Mouse (Mus musculus): ENCODE data around the gene Aars2. TPM values are rescaled to one million over a fixed set of nuclear protein-coding genes. Genes with fewer than 3 reads are reported as not detected.

Aars2 gene
- total and polyA plus RNA-seq, 3 experiments = 12.4 to 23.1 (median 17.5) TPM

DNA sequence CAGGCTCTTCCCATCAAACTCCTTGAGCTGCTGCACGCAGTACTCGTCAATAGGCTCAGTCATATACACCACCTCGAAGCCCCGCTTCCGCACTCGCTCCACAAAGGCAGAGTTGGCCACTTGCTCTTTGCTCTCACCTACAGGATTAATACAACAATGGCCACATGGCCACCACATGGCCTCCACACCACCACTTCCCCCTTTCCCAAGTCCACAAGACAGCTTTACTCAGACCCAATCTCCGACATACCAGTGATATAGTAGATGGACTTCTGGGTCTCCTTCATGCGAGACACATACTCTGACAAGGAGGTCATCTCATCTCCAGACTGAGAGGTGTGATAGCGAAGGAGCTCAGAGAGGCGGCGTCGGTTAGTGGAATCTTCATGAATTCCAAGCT is 62.3 kb downstream of the Aars2 start:
- no peak for DNase-seq (ENCODE audit: extremely low read depth)
- Histone ChIP-seq H3K36me3 (replicated peaks in 1 of 2; ENCODE audit: control insufficient read depth in 1 of 2, insufficient read depth in 1 of 2, low read length in 1 of 2) (peaks cover 57 to 68% of the 10 kb centered on the region in 2 experiments), H3K9me3 (replicated peaks; ENCODE audit: low read length) (no peaks in the 10 kb centered on the region), H3K27me3 (replicated peaks) (no peaks in the 10 kb centered on the region), H3K4me3 (replicated peaks in 1 of 3; ENCODE audit: low read depth in 2 of 3, low read length in 2 of 3, poor library complexity in 1 of 3) (peak overlapping the region in 1 of 3 experiments; percentile 15), H3K4me1 (ENCODE audit: control insufficient read depth in 1 of 2, insufficient read depth in 2 of 2) (peaks cover 29 to 62% of the 10 kb centered on the region in 2 experiments), H3K79me2 (replicated peaks; ENCODE audit: control insufficient read depth, extremely low read depth, insufficient read depth, poor library complexity, severe bottlenecking) (peaks cover 63% of the 10 kb centered on the region), H3K27ac (ENCODE audit: insufficient read depth, low read depth) (0 out of 2 replicates have a peak overlapping the region, but pooled peaks have one; percentile 25), H3K9ac (ENCODE audit: insufficient read depth, low read depth) (no peak overlapping the region), H3K4me2 (ENCODE audit: insufficient read depth, low read depth, poor library complexity, severe bottlenecking) (peak overlapping the region; percentile 90; the same call in 1 of the 2 replicates)
- in situ Hi-C loops (cut with MboI; ENCODE audit: low pct_ligation_motif_present, low pct_unique_long_range_greater_than_20kb, low sequenced_read_pairs) = no loop called here
- TF ChIP-seq UBTF (IDR thresholded peaks at IDR 0.05; ENCODE audit: low read depth, low read length) (no peak), PAX5 (IDR thresholded peaks at IDR 0.05; ENCODE audit: low read length) (no peak), ZMIZ1 (IDR thresholded peaks at IDR 0.05; ENCODE audit: low read depth, low read length) (no peak; the same call in none of the 2 replicates), IRF4 (IDR thresholded peaks at IDR 0.05; ENCODE audit: low read depth, low read length) (no peak), NRF1 (IDR thresholded peaks at IDR 0.05; ENCODE audit: low read depth, low read length) (no peak), MYC (IDR thresholded peaks at IDR 0.05; ENCODE audit: low read depth, low read length) (peak; percentile 68), MXI1 (IDR thresholded peaks at IDR 0.05; ENCODE audit: low read depth, low read length) (peak; percentile 49; the same call in 1 of the 2 replicates), USF2 (conservative IDR thresholded peaks at IDR 0.05; ENCODE audit: low read depth, low read length) (0 out of 2 replicates have a peak, but pooled peaks have one; percentile 13)
- dilution Hi-C loops (cut with MboI; ENCODE audit: extremely low pct_ligation_motif_present, extremely low pct_unique_long_range_greater_than_20kb, low sequenced_read_pairs) = no loop called here

DNA sequence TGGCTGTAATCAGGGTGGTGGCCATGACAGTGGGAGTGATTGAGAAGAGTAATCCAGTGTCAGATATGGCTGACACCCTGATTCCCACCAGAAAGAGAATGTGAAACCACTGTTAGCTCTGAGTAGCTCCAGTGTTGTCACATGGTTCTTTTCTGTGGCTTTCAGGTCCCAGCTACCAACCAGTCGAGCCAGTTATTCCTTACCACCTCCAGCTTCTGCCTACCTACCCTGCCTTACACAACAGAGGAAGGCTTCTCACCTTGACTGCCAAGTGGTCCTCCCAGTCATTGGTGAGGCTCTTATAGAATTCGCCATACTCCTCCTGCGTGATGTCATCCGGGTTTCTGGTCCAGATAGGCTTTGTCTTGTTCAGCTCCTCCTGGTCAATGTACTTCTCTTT is 63.4 kb downstream of the Aars2 start:
- no peak for TF ChIP-seq ELF1 (IDR thresholded peaks at IDR 0.05; ENCODE audit: low read depth, low read length)
- peak; percentile 11; the same call in 1 of the 2 replicates for TF ChIP-seq ZMIZ1 (IDR thresholded peaks at IDR 0.05; ENCODE audit: low read depth, low read length)
- 0 out of 2 replicates have a peak, but pooled peaks have one; percentile 22 for TF ChIP-seq MAX (IDR thresholded peaks at IDR 0.05; ENCODE audit: low read length)
- peaks cover 60% of the 10 kb centered on the region for H3K79me2 ChIP-seq (replicated peaks; ENCODE audit: control insufficient read depth, extremely low read depth, insufficient read depth, poor library complexity, severe bottlenecking)
- H3K36me3 ChIP-seq (replicated peaks in 1 of 2; ENCODE audit: control insufficient read depth in 1 of 2, insufficient read depth in 1 of 2, low read length in 1 of 2) = peaks cover 57 to 68% of the 10 kb centered on the region in 2 experiments
- no peaks in the 10 kb centered on the region for H3K9me3 ChIP-seq (replicated peaks; ENCODE audit: low read length)
- dilution Hi-C loops (cut with MboI; ENCODE audit: extremely low pct_ligation_motif_present, extremely low pct_unique_long_range_greater_than_20kb, low sequenced_read_pairs) = no loop called here
- peak overlapping the region in 2 of 3 experiments; percentile 5 to 93 for H3K4me3 ChIP-seq (replicated peaks in 1 of 3; ENCODE audit: low read depth in 2 of 3, low read length in 2 of 3, poor library complexity in 1 of 3)
- peak overlapping the region; percentile 90; the same call in 1 of the 2 replicates for H3K4me2 ChIP-seq (ENCODE audit: insufficient read depth, low read depth, poor library complexity, severe bottlenecking)
- no peak for DNase-seq (ENCODE audit: extremely low read depth)
- H3K27me3 ChIP-seq (replicated peaks) = no peaks in the 10 kb centered on the region
- in situ Hi-C loops (cut with MboI; ENCODE audit: low pct_ligation_motif_present, low pct_unique_long_range_greater_than_20kb, low sequenced_read_pairs) = no loop called here
- H3K27ac ChIP-seq (ENCODE audit: insufficient read depth, low read depth) = peak overlapping the region; percentile 42
- peaks cover 33 to 70% of the 10 kb centered on the region in 2 experiments for H3K4me1 ChIP-seq (ENCODE audit: control insufficient read depth in 1 of 2, insufficient read depth in 2 of 2)
- peak overlapping the region; percentile 99; the same call in 1 of the 2 replicates for H3K9ac ChIP-seq (ENCODE audit: insufficient read depth, low read depth)

Other genes starting within 250 kb of the Aars2 start
- gene Cdc5l, start 73.1 kb upstream of the Aars2 start, total RNA-seq (2012; rRNA removed) = 45.2 and 52.6 TPM in 2 replicates
- 58.9 and 62.4 TPM in 2 replicates for gene Cdc5l, start 73.1 kb upstream of the Aars2 start, total RNA-seq (2014; rRNA removed)
- 66.3 and 69.6 TPM in 2 replicates for gene Cdc5l, start 73.1 kb upstream of the Aars2 start, polyA plus RNA-seq (2012; ENCODE audit: insufficient read length, low read depth)
- 1.0 and 2.5 TPM in 2 replicates for gene Spats1, start 31.4 kb upstream of the Aars2 start, total RNA-seq (2012; rRNA removed)
- gene Spats1, start 31.4 kb upstream of the Aars2 start, total RNA-seq (2014; rRNA removed) = 1.7 and 2.7 TPM in 2 replicates
- 1.9 and 2.5 TPM in 2 replicates for gene Spats1, start 31.4 kb upstream of the Aars2 start, polyA plus RNA-seq (2012; ENCODE audit: insufficient read length, low read depth)
- not detected in 2 replicates for gene Tcte1, start 16.6 kb downstream of the Aars2 start, total RNA-seq (2012; rRNA removed)
- not detected in 2 replicates for gene Tcte1, start 16.6 kb downstream of the Aars2 start, total RNA-seq (2014; rRNA removed)
- not detected in 2 replicates for gene Tcte1, start 16.6 kb downstream of the Aars2 start, polyA plus RNA-seq (2012; ENCODE audit: insufficient read length, low read depth)
- gene Tmem151b, start 42.8 kb downstream of the Aars2 start, total RNA-seq (2012; rRNA removed) = 0.42 and 0.50 TPM in 2 replicates
- 0.12 and 0.30 TPM in 2 replicates for gene Tmem151b, start 42.8 kb downstream of the Aars2 start, total RNA-seq (2014; rRNA removed)
- gene Tmem151b, start 42.8 kb downstream of the Aars2 start, polyA plus RNA-seq (2012; ENCODE audit: insufficient read length, low read depth) = 0.53 and 0.72 TPM in 2 replicates
- gene Nfkbie, start 48.9 kb downstream of the Aars2 start, total RNA-seq (2012; rRNA removed) = 91.5 and 136 TPM in 2 replicates
- gene Nfkbie, start 48.9 kb downstream of the Aars2 start, total RNA-seq (2014; rRNA removed) = 87.4 and 90.0 TPM in 2 replicates
- gene Nfkbie, start 48.9 kb downstream of the Aars2 start, polyA plus RNA-seq (2012; ENCODE audit: insufficient read length, low read depth) = 76.6 and 78.7 TPM in 2 replicates
- 59.5 and 73.9 TPM in 2 replicates for gene Slc35b2, start 57.0 kb downstream of the Aars2 start, total RNA-seq (2012; rRNA removed)
- 89.3 and 101 TPM in 2 replicates for gene Slc35b2, start 57.0 kb downstream of the Aars2 start, total RNA-seq (2014; rRNA removed)
- 54.1 and 57.2 TPM in 2 replicates for gene Slc35b2, start 57.0 kb downstream of the Aars2 start, polyA plus RNA-seq (2012; ENCODE audit: insufficient read length, low read depth)
- 1,180 and 1,205 TPM in 2 replicates for gene Hsp90ab1, start 66.4 kb downstream of the Aars2 start, total RNA-seq (2012; rRNA removed)
- gene Hsp90ab1, start 66.4 kb downstream of the Aars2 start, total RNA-seq (2014; rRNA removed) = 607 and 790 TPM in 2 replicates
- 4,858 and 5,122 TPM in 2 replicates for gene Hsp90ab1, start 66.4 kb downstream of the Aars2 start, polyA plus RNA-seq (2012; ENCODE audit: insufficient read length, low read depth)
- gene Slc29a1, start 92.8 kb downstream of the Aars2 start, total RNA-seq (2012; rRNA removed) = 58.4 and 66.9 TPM in 2 replicates
- 69.2 and 72.1 TPM in 2 replicates for gene Slc29a1, start 92.8 kb downstream of the Aars2 start, total RNA-seq (2014; rRNA removed)
- 74.2 and 88.0 TPM in 2 replicates for gene Slc29a1, start 92.8 kb downstream of the Aars2 start, polyA plus RNA-seq (2012; ENCODE audit: insufficient read length, low read depth)
- not detected in 2 replicates for gene Mymx, start 95.3 kb downstream of the Aars2 start, total RNA-seq (2012; rRNA removed)
- not detected in 2 replicates for gene Mymx, start 95.3 kb downstream of the Aars2 start, total RNA-seq (2014; rRNA removed)
- not detected in 2 replicates for gene Mymx, start 95.3 kb downstream of the Aars2 start, polyA plus RNA-seq (2012; ENCODE audit: insufficient read length, low read depth)
- gene Capn11, start 152.5 kb downstream of the Aars2 start, total RNA-seq (2012; rRNA removed) = not detected in 2 replicates
- gene Capn11, start 152.5 kb downstream of the Aars2 start, total RNA-seq (2014; rRNA removed) = not detected in 2 replicates
- 0.09 and 0.10 TPM in 2 replicates for gene Capn11, start 152.5 kb downstream of the Aars2 start, polyA plus RNA-seq (2012; ENCODE audit: insufficient read length, low read depth)
- gene Mrpl14, start 179.5 kb downstream of the Aars2 start, total RNA-seq (2012; rRNA removed) = 33.4 and 46.1 TPM in 2 replicates
- gene Mrpl14, start 179.5 kb downstream of the Aars2 start, total RNA-seq (2014; rRNA removed) = 48.5 and 56.9 TPM in 2 replicates
- 62.5 and 67.7 TPM in 2 replicates for gene Mrpl14, start 179.5 kb downstream of the Aars2 start, polyA plus RNA-seq (2012; ENCODE audit: insufficient read length, low read depth)
- gene Tmem63b, start 180.1 kb downstream of the Aars2 start, total RNA-seq (2012; rRNA removed) = 4.5 and 6.3 TPM in 2 replicates
- 2.8 and 3.5 TPM in 2 replicates for gene Tmem63b, start 180.1 kb downstream of the Aars2 start, total RNA-seq (2014; rRNA removed)
- 9.2 and 10.3 TPM in 2 replicates for gene Tmem63b, start 180.1 kb downstream of the Aars2 start, polyA plus RNA-seq (2012; ENCODE audit: insufficient read length, low read depth)
- 0.38 TPM in 1 of 2 replicates, not detected in the other for gene 1600014C23Rik, start 227.0 kb downstream of the Aars2 start, total RNA-seq (2012; rRNA removed)
- gene 1600014C23Rik, start 227.0 kb downstream of the Aars2 start, total RNA-seq (2014; rRNA removed) = not detected in 2 replicates
- gene 1600014C23Rik, start 227.0 kb downstream of the Aars2 start, polyA plus RNA-seq (2012; ENCODE audit: insufficient read length, low read depth) = not detected in 2 replicates